Mouse (Mus musculus) hindbrain, embryonic 11.5 days (tissue): Measurements from ENCODE around the gene Smox. TPM values are rescaled to one million over a fixed set of nuclear protein-coding genes. Genes with fewer than 3 reads are reported as not detected.

ENCODE experiments used
- ATAC-seq: fragments of 200-750 bp; cut with Nextera tagmentation; 2 replicates; pipeline ENCODE4 v1.8.0; 2017; ENCODE audit warnings: mild to moderate bottlenecking, moderate TSS enrichment, moderate library complexity; ENCODE audit not compliant: low FRiP score
- DNase-seq: peaks from one replicate; pipeline ENCODE4 v3.0.0-alpha.2; 2015; ENCODE audit warnings: low spot score
- H3K27ac ChIP-seq: fragments of 300-500 bp; sonication (generic); 2 replicates; pipeline ENCODE4 v1.5.1; 2014; ENCODE audit warnings: mild to moderate bottlenecking, low read depth, low read length
- H3K27me3 ChIP-seq: fragments of 300-500 bp; sonication (generic); 2 replicates; pipeline ENCODE4 v1.6.1; 2014; ENCODE audit warnings: mild to moderate bottlenecking, low read length, moderate library complexity, mixed read lengths; ENCODE audit not compliant: control insufficient read depth, insufficient read depth
- H3K36me3 ChIP-seq: fragments of 300-500 bp; sonication (generic); 2 replicates; pipeline ENCODE4 v1.6.1; 2014; ENCODE audit warnings: mild to moderate bottlenecking, low read length, moderate library complexity, mixed read lengths; ENCODE audit not compliant: control insufficient read depth, insufficient read depth
- H3K4me1 ChIP-seq: fragments of 300-500 bp; sonication (generic); replicated peaks from 2 replicates; pipeline ENCODE4 v1.6.1; 2014; ENCODE audit warnings: low read length, mixed read lengths; ENCODE audit not compliant: control insufficient read depth, insufficient read depth
- H3K4me2 ChIP-seq: fragments of 300-500 bp; sonication (generic); replicated peaks from 2 replicates; pipeline ENCODE4 v1.6.1; 2014; ENCODE audit warnings: mild to moderate bottlenecking, low read depth, low read length
- H3K4me3 ChIP-seq: fragments of 300-500 bp; sonication (generic); 2 replicates; pipeline ENCODE4 v1.5.1; 2014; ENCODE audit warnings: low read depth, low read length
- H3K9ac ChIP-seq: fragments of 300-500 bp; sonication (generic); 2 replicates; pipeline ENCODE4 v1.6.1; 2014; ENCODE audit warnings: low read depth, low read length
- H3K9me3 ChIP-seq: fragments of 300-500 bp; sonication (generic); 2 replicates; pipeline ENCODE4 v1.6.1; 2016; ENCODE audit warnings: low read length; ENCODE audit not compliant: control insufficient read depth
- WGBS: fragments of 180-500 bp; shearing (Covaris S2); extraction: QIAGEN DNeasy Blood & Tissue Kit; methylation state at CpG from one replicate; pipeline ENCODE4 v1.1.7; 2014; 5-methylcytosine and 5-hydroxymethylcytosine counted together
- polyA plus RNA-seq: library from polyadenylated mRNA; unstranded; fragments of >200 nt; fragmentation: Nextera tagmentation; extraction: Ambion mirVana; gene quantifications from 2 replicates; pipeline ENCODE4 v1.2.1, GENCODE M21; 2014

Smox gene
- polyA plus RNA-seq, 1 experiment from 2014 or later, result 25.6 TPM

- ATAC-seq (no peak), DNase-seq (no peak)
- no peaks in the 10 kb centered on the region for H3K27me3 ChIP-seq
- no peak overlapping the region for H3K4me3 ChIP-seq
- 0 out of 2 replicates have a peak, but pooled peaks cover under 1% of the 10 kb centered on the region for H3K4me1 ChIP-seq
- no peak overlapping the region for H3K9ac ChIP-seq
- H3K9me3 ChIP-seq, result no peaks in the 10 kb centered on the region
- H3K36me3 ChIP-seq, result no peaks in the 10 kb centered on the region
- no peak overlapping the region for H3K4me2 ChIP-seq
- no peak overlapping the region for H3K27ac ChIP-seq
- WGBS, result 70% methylated on average over 7 of the region's 7 CpGs
These were observed 6.9 kb downstream of the Smox start for GRCm38 (mm10) chr2:131498219-131498618.

GRCm38 (mm10) chr2:131499290-131499845 is 8.1 kb downstream of the Smox start:
- whole genome bisulfite sequencing, result 71% methylated on average over 5 of the region's 5 CpGs
- ATAC-seq, result no peak; the same call in 1 of the 2 replicates
- no peak overlapping the region for H3K4me3 ChIP-seq
- no peak for DNase-seq
- no peak overlapping the region for H3K9ac ChIP-seq
- H3K4me2 ChIP-seq, result no peak overlapping the region
- no peaks in the 10 kb centered on the region for H3K9me3 ChIP-seq
- H3K36me3 ChIP-seq, result no peaks in the 10 kb centered on the region
- H3K27ac ChIP-seq, result no peak overlapping the region
- no peaks in the 10 kb centered on the region for H3K27me3 ChIP-seq
- no peaks in the 10 kb centered on the region for H3K4me1 ChIP-seq

- WGBS, result 59% methylated on average over 5 of the region's 5 CpGs
- Histone ChIP-seq H3K4me3 (no peak overlapping the region), H3K27me3 (no peaks in the 10 kb centered on the region), H3K27ac (no peak overlapping the region), H3K9me3 (no peaks in the 10 kb centered on the region), H3K36me3 (no peaks in the 10 kb centered on the region), H3K4me1 (peaks cover 4% of the 10 kb centered on the region; the same call in 1 of the 2 replicates), H3K4me2 (no peak overlapping the region), H3K9ac (no peak overlapping the region)
- ATAC-seq, result no peak
- no peak for DNase-seq
These were observed 10.6 kb downstream of the Smox start for GRCm38 (mm10) chr2:131501886-131502285.

- WGBS, result 67% methylated on average over 5 of the region's 5 CpGs
- Histone ChIP-seq H3K27me3 (no peaks in the 10 kb centered on the region), H3K4me1 (peaks cover 4% of the 10 kb centered on the region; the same call in 1 of the 2 replicates), H3K9me3 (no peaks in the 10 kb centered on the region), H3K4me3 (no peak overlapping the region), H3K4me2 (no peak overlapping the region), H3K27ac (no peak overlapping the region), H3K9ac (no peak overlapping the region), H3K36me3 (no peaks in the 10 kb centered on the region)
- ATAC-seq (no peak), DNase-seq (no peak)
These were observed 11.3 kb downstream of the Smox start for GRCm38 (mm10) chr2:131502561-131502960.

GRCm38 (mm10) chr2:131505431-131505830 is 14.1 kb downstream of the Smox start:
- Histone ChIP-seq H3K27me3 (no peaks in the 10 kb centered on the region), H3K27ac (no peak overlapping the region), H3K4me1 (peaks cover 8% of the 10 kb centered on the region), H3K4me2 (no peak overlapping the region), H3K9ac (no peak overlapping the region), H3K36me3 (no peaks in the 10 kb centered on the region), H3K9me3 (no peaks in the 10 kb centered on the region), H3K4me3 (no peak overlapping the region)
- DNase-seq (no peak), ATAC-seq (no peak)

- no peaks in the 10 kb centered on the region for H3K9me3 ChIP-seq
- no peak overlapping the region for H3K4me2 ChIP-seq
- H3K4me3 ChIP-seq, result no peak overlapping the region
- peak overlapping the region; percentile 32; the same call in 1 of the 2 replicates for H3K9ac ChIP-seq
- DNase-seq (peak; percentile 70), ATAC-seq (peak; percentile 83)
- H3K4me1 ChIP-seq, result peaks cover 8% of the 10 kb centered on the region
- WGBS, result 0% methylated on average over 3 of the region's 3 CpGs
- H3K27me3 ChIP-seq, result no peaks in the 10 kb centered on the region
- no peaks in the 10 kb centered on the region for H3K36me3 ChIP-seq
- peak overlapping the region; percentile 71 for H3K27ac ChIP-seq
These were observed 15.1 kb downstream of the Smox start for GRCm38 (mm10) chr2:131506358-131506757.

GRCm38 (mm10) chr2:131508501-131508900 is 17.2 kb downstream of the Smox start:
- no peak for ATAC-seq
- WGBS, result 57% methylated on average over 2 of the region's 2 CpGs
- Histone ChIP-seq H3K9ac (no peak overlapping the region), H3K4me3 (no peak overlapping the region), H3K9me3 (no peaks in the 10 kb centered on the region), H3K27me3 (no peaks in the 10 kb centered on the region), H3K4me2 (no peak overlapping the region), H3K27ac (no peak overlapping the region), H3K36me3 (no peaks in the 10 kb centered on the region), H3K4me1 (peaks cover 8% of the 10 kb centered on the region)
- no peak for DNase-seq

GRCm38 (mm10) chr2:131509671-131510313 is 18.5 kb downstream of the Smox start:
- peak overlapping the region; percentile 36 for H3K4me2 ChIP-seq
- no peaks in the 10 kb centered on the region for H3K36me3 ChIP-seq
- H3K4me1 ChIP-seq, result peaks cover 8% of the 10 kb centered on the region
- peak overlapping the region; percentile 28; the same call in 1 of the 2 replicates for H3K9ac ChIP-seq
- H3K4me3 ChIP-seq, result no peak overlapping the region
- H3K27ac ChIP-seq, result no peak overlapping the region
- H3K9me3 ChIP-seq, result no peaks in the 10 kb centered on the region
- no peaks in the 10 kb centered on the region for H3K27me3 ChIP-seq
- peak; percentile 39 for ATAC-seq
- DNase-seq, result peak; percentile 83
- 23% methylated on average over 16 of the region's 17 CpGs for WGBS

- WGBS, result 72% methylated on average over 5 of the region's 5 CpGs
- H3K9ac ChIP-seq, result no peak overlapping the region
- no peak overlapping the region for H3K4me3 ChIP-seq
- H3K27me3 ChIP-seq, result no peaks in the 10 kb centered on the region
- no peak overlapping the region for H3K27ac ChIP-seq
- no peak overlapping the region for H3K4me2 ChIP-seq
- ATAC-seq, result no peak
- peaks cover 8% of the 10 kb centered on the region for H3K4me1 ChIP-seq
- DNase-seq, result no peak
- H3K36me3 ChIP-seq, result no peaks in the 10 kb centered on the region
- H3K9me3 ChIP-seq, result no peaks in the 10 kb centered on the region
These were observed 19.2 kb downstream of the Smox start for GRCm38 (mm10) chr2:131510531-131510930.
